Mouse (Mus musculus) heart, adult 2 months (tissue): Measurements from ENCODE around the gene Erbin.

Source experiments
- CTCF ChIP-seq: fragments of 200-600 bp; IDR thresholded peaks from 2 replicates; pipeline ENCODE4 v1.8.1; 2022; ENCODE audit warnings: antibody characterized with exemption, mild to moderate bottlenecking, moderate library complexity
- EP300 ChIP-seq: fragments of 200-500 bp; IDR thresholded peaks from 2 replicates; pipeline ENCODE4 v1.6.1; 2011; ENCODE audit warnings: low read depth, low read length, control low read depth; ENCODE audit not compliant: insufficient read depth
- POLR2A ChIP-seq: fragments of 200-500 bp; IDR thresholded peaks from 2 replicates; pipeline ENCODE4 v1.6.1; 2011; ENCODE audit warnings: mild to moderate bottlenecking, low read depth, low read length, control low read depth; ENCODE audit not compliant: insufficient read depth

DNA sequence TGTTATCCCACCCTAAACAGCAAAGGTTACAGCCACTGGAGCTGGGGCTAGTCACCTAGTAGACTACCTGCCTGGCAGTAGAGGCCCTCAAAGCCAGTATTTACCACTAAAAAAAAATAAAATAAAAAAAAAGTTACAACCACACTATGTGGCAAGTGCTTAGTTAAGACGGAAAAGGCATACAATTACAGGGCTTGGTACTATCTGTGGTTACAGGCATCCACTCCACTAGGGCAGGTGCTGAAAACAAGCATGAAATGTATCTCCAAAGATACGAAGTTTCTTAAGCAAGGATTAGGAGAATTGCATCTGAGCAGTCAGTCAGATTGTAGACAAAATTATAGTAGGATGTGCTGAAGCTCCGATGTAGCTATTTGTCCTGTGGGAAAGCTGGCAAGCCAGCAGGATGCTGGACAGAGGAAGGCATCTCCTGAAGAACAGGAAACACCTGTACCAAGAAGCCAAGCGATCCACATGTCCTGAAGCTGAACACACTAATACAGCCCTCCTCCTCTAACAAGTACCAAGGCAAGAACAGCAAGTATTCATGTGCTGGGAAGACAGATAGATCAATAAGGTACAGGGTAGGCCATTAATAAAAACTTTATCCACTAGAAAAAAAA is 6.1 kb downstream of the Erbin start:
- TF ChIP-seq EP300 (no peak), CTCF (no peak), POLR2A (no peak)
